Mouse (Mus musculus) limb, embryonic 13.5 days (tissue): ENCODE results near the gene Mdm2. TPM values are rescaled to one million over a fixed set of nuclear protein-coding genes. Genes with fewer than 3 reads are reported as not detected.
"Not testable (repeated sequence)": the region's sequence is repeated elsewhere in the genome, so short reads cannot be mapped to it uniquely, and the experiment has no call there.

Source experiments
- ATAC-seq: fragments of 200-750 bp; cut with Nextera tagmentation; 2 replicates; pipeline ENCODE4 v1.8.0; 2017; ENCODE audit warnings: low read depth, moderate number of reproducible peaks, moderate TSS enrichment; ENCODE audit not compliant: low FRiP score
- H3K27ac ChIP-seq: fragments of 300-500 bp; sonication (generic); 2 replicates; pipeline ENCODE4 v1.5.1; 2015; ENCODE audit warnings: inconsistent platforms, mild to moderate bottlenecking, moderate library complexity
- H3K27me3 ChIP-seq: fragments of 300-500 bp; sonication (generic); 2 replicates; pipeline ENCODE4 v1.6.1; 2015; ENCODE audit warnings: mild to moderate bottlenecking, inconsistent platforms
- H3K36me3 ChIP-seq: fragments of 300-500 bp; sonication (generic); 2 replicates; pipeline ENCODE4 v1.6.1; 2015; ENCODE audit warnings: inconsistent platforms, mild to moderate bottlenecking, moderate library complexity
- H3K4me1 ChIP-seq: fragments of 300-500 bp; sonication (generic); 2 replicates; pipeline ENCODE4 v1.6.1; 2015; ENCODE audit warnings: inconsistent platforms
- H3K4me2 ChIP-seq: fragments of 300-500 bp; sonication (generic); replicated peaks from 2 replicates; pipeline ENCODE4 v1.6.1; 2015; ENCODE audit warnings: inconsistent platforms, mild to moderate bottlenecking, moderate library complexity
- H3K4me3 ChIP-seq: fragments of 300-500 bp; sonication (generic); 2 replicates; pipeline ENCODE4 v1.5.1; 2015; ENCODE audit warnings: moderate library complexity, mild to moderate bottlenecking, inconsistent platforms
- H3K9ac ChIP-seq: fragments of 300-500 bp; sonication (generic); 2 replicates; pipeline ENCODE4 v1.6.1; 2015; ENCODE audit warnings: mild to moderate bottlenecking, inconsistent platforms
- H3K9me3 ChIP-seq: fragments of 300-500 bp; sonication (generic); 2 replicates; pipeline ENCODE4 v1.6.1; 2016; ENCODE audit warnings: inconsistent platforms
- WGBS: fragments of 180-500 bp; shearing (Covaris S2); methylation state at CpG from one replicate; pipeline ENCODE4 v1.1.7; 2015; 5-methylcytosine and 5-hydroxymethylcytosine counted together
- polyA plus RNA-seq: library from polyadenylated mRNA; unstranded; fragments of >200 nt; fragmentation: Nextera tagmentation; extraction: Ambion mirVana; gene quantifications from 2 replicates; pipeline ENCODE4 v1.2.1, GENCODE M21; 2015

Mdm2 gene
- polyA plus RNA-seq, 1 experiment from 2014 or later, result 49.5 TPM

DNA sequence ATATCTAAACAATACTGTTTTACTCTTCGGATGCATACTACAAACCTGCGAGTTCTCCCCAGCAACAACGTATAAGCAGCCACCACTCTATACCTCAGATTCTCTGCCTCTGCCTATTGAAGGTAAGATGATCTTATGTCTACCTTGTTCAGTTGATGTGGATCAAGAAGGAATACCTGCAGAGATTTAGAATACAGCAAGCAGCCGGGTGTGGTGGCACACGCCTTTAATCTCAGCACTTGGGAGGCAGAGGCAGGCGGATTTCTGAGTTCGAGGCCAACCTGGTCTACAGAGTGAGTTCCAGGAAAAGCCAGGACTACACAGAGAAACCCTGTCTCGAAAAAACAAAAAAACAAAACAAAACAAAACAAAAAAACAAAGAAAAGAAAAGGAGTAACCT lies 26.9 kb upstream of the Mdm2 start:
- not testable (repeated sequence) for H3K27ac ChIP-seq, H3K9me3 ChIP-seq, H3K4me3 ChIP-seq, H3K9ac ChIP-seq, H3K4me2 ChIP-seq, ATAC-seq, H3K27me3 ChIP-seq
- peaks cover 64% of the 10 kb centered on the region for H3K36me3 ChIP-seq
- 94% methylated on average over 8 of the region's 8 CpGs for WGBS
- H3K4me1 ChIP-seq, result peaks cover 14% of the 10 kb centered on the region

DNA sequence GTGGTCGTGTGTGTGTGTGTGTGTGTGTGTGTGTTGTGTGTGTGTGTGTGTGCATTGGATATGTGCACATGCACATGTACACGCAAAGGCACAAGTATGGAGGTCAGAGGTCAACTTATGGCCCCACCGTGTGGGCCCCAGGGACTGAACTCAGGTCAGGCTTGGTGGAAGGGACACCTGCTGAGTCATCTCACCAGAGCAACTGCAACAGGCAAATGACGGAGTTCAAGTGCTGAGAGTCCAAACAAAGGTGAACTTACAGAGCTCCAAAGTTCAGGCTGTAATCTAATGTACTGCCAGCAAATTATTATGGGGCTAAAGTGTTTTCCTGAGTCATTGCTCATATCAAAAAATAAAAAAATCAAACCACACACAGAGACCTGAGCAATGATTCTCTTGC lies 26.5 kb upstream of the Mdm2 start:
- H3K27me3 ChIP-seq, result no peaks in the 10 kb centered on the region
- no peak overlapping the region for H3K4me2 ChIP-seq
- H3K36me3 ChIP-seq, result peaks cover 64% of the 10 kb centered on the region
- peaks cover 10% of the 10 kb centered on the region for H3K4me1 ChIP-seq
- H3K4me3 ChIP-seq, result no peak overlapping the region
- 88% methylated on average over 4 of the region's 4 CpGs for WGBS
- H3K9ac ChIP-seq, result no peak overlapping the region
- no peaks in the 10 kb centered on the region for H3K9me3 ChIP-seq
- H3K27ac ChIP-seq, result no peak overlapping the region
- ATAC-seq, result no peak

DNA sequence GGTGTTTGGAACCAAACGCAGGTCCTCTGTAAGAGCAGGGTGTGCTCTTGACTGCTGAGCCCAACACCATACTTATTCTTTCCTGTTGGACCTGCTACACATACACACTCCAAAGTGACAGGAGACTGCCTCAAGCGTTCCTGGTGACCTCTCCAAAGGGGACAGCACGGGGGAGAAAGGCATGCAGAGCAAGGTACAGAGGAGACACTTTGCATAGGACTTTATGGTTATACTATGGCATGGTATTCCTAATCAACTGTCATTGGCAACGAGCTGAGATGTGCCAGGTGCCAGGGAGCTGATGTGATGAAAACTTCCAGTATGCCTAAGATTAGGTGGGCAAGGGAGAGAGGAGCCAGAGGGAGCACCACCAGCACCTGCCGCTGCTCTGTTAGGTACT lies 26.0 kb upstream of the Mdm2 start:
- WGBS, result 91% methylated on average over 5 of the region's 5 CpGs
- peaks cover 5% of the 10 kb centered on the region; the same call in 1 of the 2 replicates for H3K4me1 ChIP-seq
- no peak overlapping the region for H3K4me3 ChIP-seq
- no peaks in the 10 kb centered on the region for H3K27me3 ChIP-seq
- no peak for ATAC-seq
- peaks cover 61% of the 10 kb centered on the region for H3K36me3 ChIP-seq
- H3K27ac ChIP-seq, result no peak overlapping the region
- H3K4me2 ChIP-seq, result no peak overlapping the region
- no peak overlapping the region for H3K9ac ChIP-seq
- H3K9me3 ChIP-seq, result no peaks in the 10 kb centered on the region

DNA sequence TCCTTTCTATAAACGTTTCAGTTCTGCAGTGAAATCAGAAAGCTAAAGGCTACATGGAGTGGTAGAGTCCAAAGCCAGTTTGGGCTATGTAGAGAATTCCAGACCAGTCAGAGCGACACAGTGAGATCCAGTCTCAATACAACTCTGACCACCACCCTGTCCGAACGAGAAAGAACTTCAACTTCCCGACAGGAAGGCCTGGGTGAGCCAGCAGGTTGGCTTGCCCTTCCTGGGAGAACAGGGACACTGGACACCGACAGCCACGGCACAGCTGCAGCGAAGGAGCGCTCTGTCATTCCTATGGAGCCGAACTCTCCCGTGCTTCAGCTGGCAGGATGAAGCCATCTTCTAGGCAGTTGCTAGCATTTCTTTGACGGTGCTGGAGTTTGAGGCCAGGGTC lies 24.8 kb upstream of the Mdm2 start:
- not testable (repeated sequence) for H3K4me1 ChIP-seq, ATAC-seq, H3K4me3 ChIP-seq, H3K9me3 ChIP-seq, H3K27ac ChIP-seq, H3K27me3 ChIP-seq, H3K9ac ChIP-seq, H3K4me2 ChIP-seq
- peaks cover 55% of the 10 kb centered on the region for H3K36me3 ChIP-seq
- 90% methylated on average over 12 of the region's 12 CpGs for WGBS

DNA sequence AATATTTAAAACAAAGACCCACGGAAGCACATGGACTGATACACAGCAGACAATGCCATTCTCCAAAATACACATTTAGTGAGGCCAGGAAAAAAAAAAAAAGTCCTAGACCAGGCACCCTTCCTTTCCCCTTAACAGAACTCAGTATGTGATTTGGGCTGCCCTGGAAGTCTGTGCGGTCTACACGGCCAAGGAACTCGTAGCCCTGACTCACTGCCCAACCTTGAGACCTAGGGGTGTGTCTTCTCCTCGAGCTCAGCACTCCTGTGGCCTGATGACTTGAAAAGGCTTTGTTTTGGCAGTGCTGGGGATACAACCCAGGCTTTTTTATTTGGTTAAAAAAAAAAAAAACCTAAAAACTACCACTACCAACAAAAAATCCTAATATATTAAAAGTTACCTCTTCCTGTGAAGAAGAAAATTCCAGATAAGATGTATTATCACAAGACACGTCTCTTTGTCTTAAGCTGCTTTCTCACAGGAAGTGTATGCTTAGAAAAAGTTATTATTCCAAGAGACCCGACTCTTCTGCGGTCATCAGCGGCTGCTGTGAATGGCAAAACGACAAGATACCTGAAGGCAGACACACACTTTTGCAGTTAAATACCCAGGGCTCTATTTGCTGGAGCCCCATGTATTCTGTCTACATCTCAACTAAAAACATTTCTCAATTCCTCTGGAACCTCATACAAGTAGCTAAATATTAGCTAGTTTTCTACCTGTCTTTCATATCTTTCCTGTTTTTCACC lies 23.7 kb upstream of the Mdm2 start:
- not testable (repeated sequence) for ATAC-seq, H3K27ac ChIP-seq, H3K4me1 ChIP-seq, H3K27me3 ChIP-seq, H3K4me2 ChIP-seq, H3K9me3 ChIP-seq, H3K9ac ChIP-seq, H3K4me3 ChIP-seq
- peaks cover 44% of the 10 kb centered on the region for H3K36me3 ChIP-seq
- WGBS, result 92% methylated on average over 10 of the region's 10 CpGs

DNA sequence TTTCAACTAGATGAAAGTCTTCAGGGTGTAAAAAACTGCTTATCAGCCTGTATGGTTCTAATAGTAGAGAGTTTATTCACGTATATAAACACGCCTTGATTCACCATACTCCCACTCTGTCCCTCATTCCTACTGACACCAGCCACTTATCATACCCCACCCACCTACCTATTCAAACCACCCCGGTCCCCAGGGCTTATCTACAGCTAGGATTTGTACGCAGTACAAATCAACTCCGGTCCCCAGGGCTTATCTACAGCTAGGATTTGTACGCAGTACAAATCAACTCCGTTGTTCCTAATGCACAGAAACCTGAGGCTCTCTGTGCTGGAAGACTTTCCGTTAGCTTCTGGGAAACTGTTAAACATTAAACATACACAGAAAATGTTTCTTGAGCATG lies 23.1 kb upstream of the Mdm2 start:
- ATAC-seq, H3K4me2 ChIP-seq, H3K27ac ChIP-seq, H3K9me3 ChIP-seq, H3K4me1 ChIP-seq, H3K4me3 ChIP-seq, H3K27me3 ChIP-seq, H3K9ac ChIP-seq: not testable (repeated sequence)
- WGBS, result 90% methylated on average over 8 of the region's 8 CpGs
- peaks cover 38% of the 10 kb centered on the region for H3K36me3 ChIP-seq

DNA sequence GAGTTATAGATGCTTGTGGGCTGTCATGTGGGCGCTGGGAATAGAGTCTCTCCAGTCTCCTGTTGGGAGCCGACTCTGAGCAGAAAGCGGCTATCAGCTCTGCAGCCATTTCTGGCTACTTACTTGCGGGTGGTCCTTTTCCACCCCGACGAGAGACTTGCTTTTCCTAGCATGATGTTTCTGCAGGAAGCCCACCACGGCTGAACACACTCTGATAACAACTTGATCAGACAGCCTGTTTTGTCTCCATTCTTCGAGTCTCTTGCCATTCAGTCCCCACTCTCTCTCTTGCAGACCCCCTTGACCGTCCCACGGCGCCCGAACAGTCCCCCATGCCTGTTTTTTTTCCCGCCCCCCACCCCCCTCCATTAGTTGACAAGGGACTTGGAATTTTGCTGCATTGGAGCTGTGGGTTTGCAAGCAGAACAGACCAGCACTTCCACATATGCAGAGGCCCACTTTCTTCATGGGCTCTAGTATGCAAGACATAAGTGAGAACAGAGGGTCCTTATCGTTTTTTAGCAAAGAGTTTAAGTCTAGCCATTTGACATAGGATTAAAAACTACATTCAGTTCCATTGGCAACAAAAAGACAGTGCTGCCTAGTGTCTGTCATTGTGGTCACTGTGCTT lies 22.5 kb upstream of the Mdm2 start:
- Histone ChIP-seq H3K27me3 (no peaks in the 10 kb centered on the region), H3K27ac (no peak overlapping the region), H3K4me3 (no peak overlapping the region), H3K4me2 (no peak overlapping the region), H3K4me1 (no peaks in the 10 kb centered on the region), H3K36me3 (peaks cover 32% of the 10 kb centered on the region), H3K9ac (no peak overlapping the region), H3K9me3 (no peaks in the 10 kb centered on the region)
- no peak for ATAC-seq
- WGBS, result 83% methylated on average over 14 of the region's 14 CpGs

DNA sequence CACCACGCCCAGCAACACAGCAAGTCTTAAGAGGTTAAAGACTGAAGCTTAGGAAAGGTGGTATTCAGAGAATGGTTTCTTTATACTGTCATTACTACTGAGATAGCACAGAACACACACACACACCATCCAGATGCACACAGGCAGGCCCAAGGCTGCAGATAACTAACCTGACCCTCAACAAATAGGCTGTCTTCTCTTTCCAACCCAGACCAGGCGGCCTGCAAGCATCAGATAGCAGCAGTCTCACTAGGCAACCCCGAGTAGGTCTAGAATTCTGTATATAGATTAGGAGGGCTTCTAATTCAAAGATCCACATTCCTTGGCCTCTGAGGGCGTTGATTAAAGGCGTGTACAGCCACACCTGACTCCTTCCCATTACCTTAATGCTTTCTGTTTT lies 21.6 kb upstream of the Mdm2 start:
- 94% methylated on average over 5 of the region's 5 CpGs for WGBS
- Histone ChIP-seq H3K4me3 (no peak overlapping the region), H3K27ac (no peak overlapping the region), H3K4me2 (no peak overlapping the region), H3K36me3 (peaks cover 23% of the 10 kb centered on the region), H3K9ac (no peak overlapping the region; the same call in 1 of the 2 replicates), H3K9me3 (no peaks in the 10 kb centered on the region), H3K27me3 (no peaks in the 10 kb centered on the region), H3K4me1 (no peaks in the 10 kb centered on the region)
- no peak for ATAC-seq

DNA sequence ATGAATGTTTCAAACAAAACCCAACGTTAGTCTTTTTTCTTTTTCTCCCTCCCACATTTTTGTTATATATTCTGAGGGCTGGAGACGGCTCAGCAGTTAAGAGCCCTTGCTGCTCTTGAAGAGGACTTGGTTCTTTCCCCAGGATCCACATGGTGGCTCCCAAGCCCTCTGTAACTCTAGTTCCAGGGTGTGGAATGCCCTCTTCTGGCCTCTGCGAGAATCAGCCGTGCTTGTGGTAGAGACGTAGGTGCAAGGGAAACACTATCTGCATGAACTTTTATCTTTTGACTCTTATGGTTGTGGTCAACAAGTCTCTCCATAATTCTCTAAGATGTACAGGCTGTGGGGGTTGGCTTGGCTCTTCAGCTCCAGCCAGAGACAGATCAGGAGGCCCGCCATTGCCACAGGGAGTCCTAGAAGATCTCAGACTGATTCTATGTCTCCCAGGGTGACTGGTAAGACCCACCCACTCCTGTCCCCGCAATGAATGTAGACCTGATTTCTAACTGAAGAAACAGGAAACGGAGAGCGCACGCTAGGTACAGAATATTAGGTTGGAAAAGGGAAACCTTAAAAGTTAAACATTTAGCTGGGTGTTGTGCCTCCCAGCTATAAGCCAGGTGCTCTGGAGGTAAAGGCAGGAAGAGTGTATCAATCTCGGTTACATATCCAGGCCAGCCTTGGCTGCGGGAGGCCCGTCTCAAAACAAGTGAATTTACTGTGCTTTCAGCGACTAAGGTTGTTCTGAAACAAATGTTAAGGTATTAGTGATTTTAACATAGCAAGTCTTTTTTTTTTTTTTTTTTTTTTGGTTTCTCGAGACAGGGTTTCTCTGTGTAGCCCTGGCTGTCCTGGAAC lies 20.9 kb upstream of the Mdm2 start:
- no peak for ATAC-seq
- H3K9ac ChIP-seq, result no peak overlapping the region
- no peaks in the 10 kb centered on the region for H3K4me1 ChIP-seq
- H3K4me2 ChIP-seq, result no peak overlapping the region
- no peak overlapping the region for H3K27ac ChIP-seq
- H3K9me3 ChIP-seq, result no peaks in the 10 kb centered on the region
- H3K27me3 ChIP-seq, result no peaks in the 10 kb centered on the region
- H3K36me3 ChIP-seq, result peaks cover 16% of the 10 kb centered on the region
- WGBS, result 55% methylated on average over 15 of the region's 15 CpGs
- no peak overlapping the region for H3K4me3 ChIP-seq

DNA sequence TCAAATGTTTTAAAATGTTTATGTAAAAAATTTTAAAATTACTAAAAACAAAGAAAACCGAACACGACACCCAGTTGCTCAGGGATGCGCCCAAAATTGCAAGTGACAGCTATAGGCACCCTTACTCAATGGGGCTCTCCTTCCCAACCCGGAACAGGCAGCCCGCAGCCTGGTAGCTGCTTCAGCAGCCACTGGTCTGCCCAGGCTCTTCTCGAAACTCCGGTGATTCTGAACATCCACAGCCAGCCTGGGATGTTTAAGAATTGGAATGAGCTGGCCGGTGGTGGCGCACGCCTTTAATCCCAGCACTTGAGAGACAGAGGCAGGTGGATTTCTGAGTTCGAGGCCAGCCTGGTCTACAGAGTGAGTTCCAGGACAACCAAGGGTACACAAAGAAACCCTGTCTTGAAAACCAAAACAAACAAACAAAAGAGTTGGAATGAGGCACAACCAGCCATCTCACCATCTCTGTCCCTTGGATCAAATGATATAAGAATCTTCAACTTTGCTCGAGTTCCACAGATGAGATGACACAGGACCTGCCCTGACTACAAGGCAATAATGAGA lies 20.2 kb upstream of the Mdm2 start:
- Histone ChIP-seq H3K36me3 (peaks cover 10% of the 10 kb centered on the region; the same call in 1 of the 2 replicates), H3K4me1 (no peaks in the 10 kb centered on the region), H3K4me3 (no peak overlapping the region), H3K27me3 (no peaks in the 10 kb centered on the region), H3K27ac (no peak overlapping the region), H3K4me2 (no peak overlapping the region), H3K9me3 (no peaks in the 10 kb centered on the region), H3K9ac (no peak overlapping the region)
- 90% methylated on average over 12 of the region's 12 CpGs for WGBS
- no peak for ATAC-seq

DNA sequence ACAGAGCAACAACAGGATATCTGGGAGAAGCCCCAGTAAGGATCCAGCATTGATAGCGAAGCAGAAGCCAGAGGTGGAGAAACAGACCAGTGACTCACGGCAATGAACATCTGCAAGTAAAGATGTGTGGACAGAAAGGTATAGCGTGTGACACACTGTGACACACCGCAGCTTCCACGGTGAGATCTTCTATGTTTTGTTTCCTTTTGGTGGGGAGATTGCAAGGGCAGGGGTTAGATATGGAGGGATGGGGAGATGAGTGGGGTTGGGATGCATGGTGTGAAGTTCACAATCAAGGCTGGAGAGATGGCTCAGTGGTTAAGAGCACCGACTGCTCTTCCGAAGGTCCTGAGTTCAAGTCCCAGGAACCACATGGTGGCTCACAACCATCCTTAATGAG lies 19.6 kb upstream of the Mdm2 start:
- Histone ChIP-seq H3K9ac (no peak overlapping the region), H3K27me3 (no peaks in the 10 kb centered on the region), H3K27ac (no peak overlapping the region), H3K4me2 (no peak overlapping the region), H3K9me3 (no peaks in the 10 kb centered on the region), H3K36me3 (0 out of 2 replicates have a peak, but pooled peaks cover 6% of the 10 kb centered on the region), H3K4me3 (no peak overlapping the region), H3K4me1 (no peaks in the 10 kb centered on the region)
- WGBS, result 95% methylated on average over 7 of the region's 7 CpGs
- ATAC-seq, result no peak
